8 mouse cellular contexts compared by ENCODE assay signal in genomic region chr5:16237972-16238371, GRCm38 (mm10).
DNase-seq lines count a peak whose midpoint lies in the region; ATAC-seq and TF ChIP-seq lines count a peak whose summit lies in the region.

No protein-coding gene starts in this region.

- no peaks in the 10 kb centered on the region for H3K27me3 ChIP-seq in liver, adult 2 months (ENCODE audit: control insufficient read depth, insufficient read depth, low read length)
- no peaks in the 10 kb centered on the region for H3K27me3 ChIP-seq in liver, embryonic 12.5 days (replicated peaks)
- no peaks in the 10 kb centered on the region for H3K27me3 ChIP-seq in midbrain, embryonic 15.5 days (replicated peaks)
- no peaks in the 10 kb centered on the region for H3K27me3 ChIP-seq in intestine, embryonic 15.5 days (replicated peaks)

- DNase-seq in liver, adult 2 months (ENCODE audit: extremely low read depth, low read depth, low spot score) = peak; percentile 26
- peak; percentile 5 to 34 for DNase-seq in gastrocnemius, adult 8-10 months (ENCODE audit: low spot score in 2 of 2)
- DNase-seq in kidney, adult 8-10 months = peak; percentile 1 to 13
- no peak for DNase-seq in layer of hippocampus, adult 9-11 months
- no peak for DNase-seq in left cerebral cortex, postnatal 36 days (ENCODE audit: low spot score in 2 of 2)

- no peak for ATAC-seq in liver, embryonic 12.5 days
- peak; percentile 80 for ATAC-seq in midbrain, embryonic 15.5 days (replicated peaks)
- no peak for ATAC-seq in intestine, embryonic 15.5 days

- TF ChIP-seq CTCF in liver, adult 2 months (IDR thresholded peaks at IDR 0.05; ENCODE audit: low read depth, low read length) = no peak

- no peaks in the 10 kb centered on the region for H3K9me3 ChIP-seq in liver, embryonic 12.5 days (replicated peaks)
- H3K9me3 ChIP-seq in midbrain, embryonic 15.5 days = no peaks in the 10 kb centered on the region
- no peaks in the 10 kb centered on the region for H3K9me3 ChIP-seq in intestine, embryonic 15.5 days

- intact Hi-C loops in left cerebral cortex, postnatal 36 days (cut with DNase I) = no loop called here

- TF ChIP-seq POLR2A in liver, adult 2 months (IDR thresholded peaks at IDR 0.05; ENCODE audit: extremely low read depth, insufficient read depth, low read length) = no peak

- 67% methylated on average over 5 of the region's 5 CpGs for WGBS in liver, adult 2 months
- 69% methylated on average over 5 of the region's 5 CpGs for WGBS in liver, embryonic 12.5 days (ENCODE audit: insufficient replicate concordance)
- WGBS in midbrain, embryonic 15.5 days = 16% methylated on average over 5 of the region's 5 CpGs
- 43% methylated on average over 5 of the region's 5 CpGs for WGBS in intestine, embryonic 15.5 days

- H3K27ac ChIP-seq in liver, adult 2 months (replicated peaks; ENCODE audit: insufficient read depth, low read depth, low read length) = no peak overlapping the region
- no peak overlapping the region for H3K27ac ChIP-seq in liver, embryonic 12.5 days
- peak overlapping the region; percentile 62; the same call in 1 of the 2 replicates for H3K27ac ChIP-seq in midbrain, embryonic 15.5 days
- no peak overlapping the region for H3K27ac ChIP-seq in intestine, embryonic 15.5 days

- H3K4me2 ChIP-seq in liver, embryonic 12.5 days = no peak overlapping the region
- H3K4me2 ChIP-seq in midbrain, embryonic 15.5 days = no peak overlapping the region
- no peak overlapping the region for H3K4me2 ChIP-seq in intestine, embryonic 15.5 days (replicated peaks)

- H3K36me3 ChIP-seq in liver, adult 2 months (ENCODE audit: control insufficient read depth, insufficient read depth, low read length) = no peaks in the 10 kb centered on the region
- no peaks in the 10 kb centered on the region for H3K36me3 ChIP-seq in liver, embryonic 12.5 days
- H3K36me3 ChIP-seq in midbrain, embryonic 15.5 days (replicated peaks) = no peaks in the 10 kb centered on the region
- H3K36me3 ChIP-seq in intestine, embryonic 15.5 days = no peaks in the 10 kb centered on the region

- no peaks in the 10 kb centered on the region for H3K79me2 ChIP-seq in liver, adult 2 months (ENCODE audit: control insufficient read depth, insufficient read depth, low read length)

- no peak overlapping the region for H3K9ac ChIP-seq in liver, adult 2 months (ENCODE audit: low read depth, low read length)
- H3K9ac ChIP-seq in liver, embryonic 12.5 days = no peak overlapping the region
- no peak overlapping the region for H3K9ac ChIP-seq in midbrain, embryonic 15.5 days
- H3K9ac ChIP-seq in intestine, embryonic 15.5 days = no peak overlapping the region

- H3K4me3 ChIP-seq in liver, adult 2 months (ENCODE audit: insufficient read depth, low read depth, low read length) = no peak overlapping the region
- H3K4me3 ChIP-seq in liver, embryonic 12.5 days = no peak overlapping the region
- no peak overlapping the region for H3K4me3 ChIP-seq in midbrain, embryonic 15.5 days
- H3K4me3 ChIP-seq in intestine, embryonic 15.5 days (replicated peaks) = no peak overlapping the region

- no peaks in the 10 kb centered on the region for H3K4me1 ChIP-seq in liver, adult 2 months (ENCODE audit: control insufficient read depth, insufficient read depth, low read length)
- H3K4me1 ChIP-seq in liver, embryonic 12.5 days = no peaks in the 10 kb centered on the region
- peaks cover 29% of the 10 kb centered on the region for H3K4me1 ChIP-seq in midbrain, embryonic 15.5 days
- H3K4me1 ChIP-seq in intestine, embryonic 15.5 days (replicated peaks) = 0 out of 2 replicates have a peak, but pooled peaks cover 2% of the 10 kb centered on the region

Comparison
In these comparisons a context has a peak if more than half of its experiments do, and no peak if none do; other contexts are left out.
1. DNase-seq: peak in liver, adult 2 months (single experiment), gastrocnemius, adult 8-10 months (2 of 2) and kidney, adult 8-10 months (2 of 2); none in layer of hippocampus, adult 9-11 months (single experiment) and left cerebral cortex, postnatal 36 days (0 of 2).